8 mouse cellular contexts compared by ENCODE assay signal in genomic region chr13:24938683-24939082, GRCm38 (mm10). TPM values are rescaled to one million over a fixed set of nuclear protein-coding genes. Genes with fewer than 3 reads are reported as not detected.
A peak's percentile ranks its signal among the peaks of the same experiment; 100 is the strongest.
DNase-seq lines count a peak whose midpoint lies in the region; ATAC-seq and TF ChIP-seq lines count a peak whose summit lies in the region.

No protein-coding gene starts in this region.

- H3K27me3 ChIP-seq in midbrain, postnatal 0 days (ENCODE audit: insufficient read depth, low read length): no peaks in the 10 kb centered on the region
- H3K27me3 ChIP-seq in midbrain, embryonic 15.5 days (replicated peaks): no peaks in the 10 kb centered on the region
- no peaks in the 10 kb centered on the region for H3K27me3 ChIP-seq in kidney, postnatal 0 days (ENCODE audit: insufficient read depth, low read length)
- peaks cover 47% of the 10 kb centered on the region for H3K27me3 ChIP-seq in liver, embryonic 13.5 days

- peaks cover 15% of the 10 kb centered on the region; the same call in 1 of the 2 replicates for H3K4me1 ChIP-seq in midbrain, postnatal 0 days (ENCODE audit: insufficient read depth, low read length)
- peaks cover 26% of the 10 kb centered on the region for H3K4me1 ChIP-seq in midbrain, embryonic 15.5 days
- H3K4me1 ChIP-seq in kidney, postnatal 0 days (replicated peaks; ENCODE audit: insufficient read depth, low read length): no peaks in the 10 kb centered on the region
- peaks cover 18% of the 10 kb centered on the region for H3K4me1 ChIP-seq in liver, embryonic 13.5 days (replicated peaks)

- peak; percentile 80 for TF ChIP-seq CTCF in midbrain, postnatal 0 days (IDR thresholded peaks at IDR 0.05)
- peak; percentile 90 for TF ChIP-seq CTCF in kidney, postnatal 0 days (IDR thresholded peaks at IDR 0.05; ENCODE audit: low read depth)

- peak; percentile 75 for DNase-seq in midbrain, postnatal 0 days (ENCODE audit: low spot score)
- DNase-seq in c-Kit-positive CD71-positive TER-119-positive erythroid progenitor cells, embryonic 14.5 days (ENCODE audit: low spot score): peak; percentile 48
- peak; percentile 68 to 70 for DNase-seq in frontal cortex, postnatal 25 days (ENCODE audit: low spot score in 2 of 2)
- peak; percentile 93 for DNase-seq in kidney, postnatal 0 days (ENCODE audit: low spot score)
- DNase-seq in liver, embryonic 13.5 days: peak; percentile 27
- peak; percentile 83 for DNase-seq in retina, embryonic 14.5 days (ENCODE audit: low spot score)
- peak; percentile 55 for DNase-seq in thymus, postnatal 25 days

- H3K36me3 ChIP-seq in midbrain, postnatal 0 days (ENCODE audit: insufficient read depth, low read length): no peaks in the 10 kb centered on the region
- no peaks in the 10 kb centered on the region for H3K36me3 ChIP-seq in midbrain, embryonic 15.5 days (replicated peaks)
- H3K36me3 ChIP-seq in kidney, postnatal 0 days (ENCODE audit: insufficient read depth, low read length): no peaks in the 10 kb centered on the region
- H3K36me3 ChIP-seq in liver, embryonic 13.5 days: no peaks in the 10 kb centered on the region

- H3K9ac ChIP-seq in midbrain, postnatal 0 days (replicated peaks; ENCODE audit: low read length, poor library complexity, severe bottlenecking): no peak overlapping the region
- no peak overlapping the region for H3K9ac ChIP-seq in midbrain, embryonic 15.5 days
- H3K9ac ChIP-seq in kidney, postnatal 0 days (ENCODE audit: low read depth, low read length): no peak overlapping the region
- H3K9ac ChIP-seq in liver, embryonic 13.5 days: no peak overlapping the region

- H3K9me3 ChIP-seq in midbrain, postnatal 0 days (ENCODE audit: low read length): no peaks in the 10 kb centered on the region
- H3K9me3 ChIP-seq in midbrain, embryonic 15.5 days: no peaks in the 10 kb centered on the region
- H3K9me3 ChIP-seq in kidney, postnatal 0 days (replicated peaks; ENCODE audit: low read length): no peaks in the 10 kb centered on the region
- H3K9me3 ChIP-seq in liver, embryonic 13.5 days (replicated peaks): no peaks in the 10 kb centered on the region

- no peak overlapping the region for H3K4me3 ChIP-seq in midbrain, postnatal 0 days (ENCODE audit: low read depth, low read length)
- H3K4me3 ChIP-seq in midbrain, embryonic 15.5 days: no peak overlapping the region
- H3K4me3 ChIP-seq in kidney, postnatal 0 days (replicated peaks; ENCODE audit: low read depth, low read length): no peak overlapping the region
- H3K4me3 ChIP-seq in liver, embryonic 13.5 days (replicated peaks): no peak overlapping the region

- ATAC-seq in midbrain, postnatal 0 days (ENCODE audit: low FRiP score): no peak
- no peak for ATAC-seq in midbrain, embryonic 15.5 days (replicated peaks)
- ATAC-seq in kidney, postnatal 0 days (replicated peaks; ENCODE audit: low FRiP score, low read depth): 0 out of 2 replicates have a peak, but pooled peaks have one; percentile 29
- ATAC-seq in liver, embryonic 13.5 days (ENCODE audit: low read depth): no peak

- H3K27ac ChIP-seq in midbrain, postnatal 0 days (ENCODE audit: low read depth, low read length): no peak overlapping the region
- no peak overlapping the region for H3K27ac ChIP-seq in midbrain, embryonic 15.5 days
- H3K27ac ChIP-seq in kidney, postnatal 0 days: no peak overlapping the region
- H3K27ac ChIP-seq in liver, embryonic 13.5 days: no peak overlapping the region

- H3K4me2 ChIP-seq in midbrain, postnatal 0 days (ENCODE audit: low read depth, low read length, poor library complexity, severe bottlenecking): no peak overlapping the region
- H3K4me2 ChIP-seq in midbrain, embryonic 15.5 days: no peak overlapping the region
- H3K4me2 ChIP-seq in kidney, postnatal 0 days (ENCODE audit: low read length): no peak overlapping the region
- no peak overlapping the region for H3K4me2 ChIP-seq in liver, embryonic 13.5 days

- WGBS in midbrain, postnatal 0 days: 33% methylated on average over 9 of the region's 9 CpGs
- 32% methylated on average over 9 of the region's 9 CpGs for WGBS in midbrain, embryonic 15.5 days
- WGBS in kidney, postnatal 0 days: 29% methylated on average over 9 of the region's 9 CpGs
- 15% methylated on average over 9 of the region's 9 CpGs for WGBS in liver, embryonic 13.5 days (ENCODE audit: insufficient replicate concordance)

RNA-seq across cellular contexts. Expression of gene Aldh5a1, which starts 1.2 kb away (rescaled TPM):
- total RNA-seq in midbrain, postnatal 0 days (2014; rRNA removed): 45.8 and 53.8 TPM in 2 replicates
- polyA plus RNA-seq in midbrain, postnatal 0 days (2015; fragmentation: Nextera tagmentation; extraction: Ambion mirVana): 14.6 and 15.4 TPM in 2 replicates
- 12.5 and 12.6 TPM in 2 replicates for polyA plus RNA-seq in midbrain, embryonic 15.5 days (2015; fragmentation: Nextera tagmentation; extraction: Ambion mirVana)
- 7.6 and 7.9 TPM in 2 replicates for polyA plus RNA-seq in kidney, postnatal 0 days (2015; fragmentation: Nextera tagmentation; extraction: Ambion mirVana)
- polyA plus RNA-seq in liver, embryonic 13.5 days (2015; fragmentation: Nextera tagmentation; extraction: Ambion mirVana): 2.5 and 3.0 TPM in 2 replicates

RNA-seq across cellular contexts. Expression of gene Gpld1, which starts 4.3 kb away (rescaled TPM):
- total RNA-seq in midbrain, postnatal 0 days (2014; rRNA removed): 5.5 and 6.3 TPM in 2 replicates
- 2.6 and 3.8 TPM in 2 replicates for polyA plus RNA-seq in midbrain, postnatal 0 days (2015; fragmentation: Nextera tagmentation; extraction: Ambion mirVana)
- 2.0 and 3.0 TPM in 2 replicates for polyA plus RNA-seq in midbrain, embryonic 15.5 days (2015; fragmentation: Nextera tagmentation; extraction: Ambion mirVana)
- polyA plus RNA-seq in kidney, postnatal 0 days (2015; fragmentation: Nextera tagmentation; extraction: Ambion mirVana): 0.71 and 0.86 TPM in 2 replicates
- 2.8 and 3.4 TPM in 2 replicates for polyA plus RNA-seq in liver, embryonic 13.5 days (2015; fragmentation: Nextera tagmentation; extraction: Ambion mirVana)

Comparison
In these comparisons a context has a peak if more than half of its experiments do, and no peak if none do; other contexts are left out.
1. DNase-seq: peak in every context shown above with its lines; median percentile 93 in kidney, postnatal 0 days; 83 in retina, embryonic 14.5 days; 75 in midbrain, postnatal 0 days; 69 in frontal cortex, postnatal 25 days; 55 in thymus, postnatal 25 days; 48 in c-Kit-positive CD71-positive TER-119-positive erythroid progenitor cells, embryonic 14.5 days; 27 in liver, embryonic 13.5 days.